Mouse (Mus musculus) thymus, adult 2 months (tissue): ENCODE data around the gene Gm47959. TPM values are rescaled to one million over a fixed set of nuclear protein-coding genes. Genes with fewer than 3 reads are reported as not detected.

Experiments
- DNase-seq: peaks from one replicate; pipeline ENCODE4 v3.0.0; 2021
- H3K27ac ChIP-seq: fragments of 200-500 bp; 2 replicates; pipeline ENCODE4 v1.5.1; 2012; ENCODE audit warnings: low read length, control low read depth; ENCODE audit not compliant: control insufficient read depth, insufficient read depth
- H3K27me3 ChIP-seq: fragments of 200-500 bp; 2 replicates; pipeline ENCODE4 v1.6.1; 2012; ENCODE audit warnings: mild to moderate bottlenecking, low read length, moderate library complexity, mixed read lengths; ENCODE audit not compliant: control insufficient read depth, insufficient read depth
- H3K36me3 ChIP-seq: fragments of 200-500 bp; 2 replicates; pipeline ENCODE4 v1.6.1; 2012; ENCODE audit warnings: mild to moderate bottlenecking, low read length, moderate library complexity; ENCODE audit not compliant: control insufficient read depth, insufficient read depth
- H3K4me1 ChIP-seq: fragments of 200-500 bp; replicated peaks from 2 replicates; pipeline ENCODE4 v1.6.1; 2012; ENCODE audit warnings: low read length; ENCODE audit not compliant: control insufficient read depth, insufficient read depth
- H3K4me3 ChIP-seq: fragments of 200-500 bp; 2 replicates; pipeline ENCODE4 v1.5.1; 2012; ENCODE audit warnings: mild to moderate bottlenecking, low read length, control low read depth, moderate library complexity; ENCODE audit not compliant: control insufficient read depth, insufficient read depth
- CTCF ChIP-seq: fragments of 200-500 bp; IDR thresholded peaks from 2 replicates; pipeline ENCODE4 v1.5.1; 2012; ENCODE audit warnings: mild to moderate bottlenecking, control low read depth, low read length, moderate library complexity, borderline replicate concordance; ENCODE audit not compliant: control insufficient read depth, poor library complexity, insufficient read depth; ENCODE audit errors: extremely low read depth
- POLR2A ChIP-seq: fragments of 200-500 bp; IDR thresholded peaks from 2 replicates; pipeline ENCODE4 v1.6.1; 2012; ENCODE audit warnings: mild to moderate bottlenecking, low read length, control low read depth, moderate library complexity; ENCODE audit not compliant: control insufficient read depth, poor library complexity, insufficient read depth; ENCODE audit errors: extremely low read depth
- WGBS: fragments of 180-500 bp; shearing (Covaris S2); methylation state at CpG from one replicate; pipeline ENCODE4 v1.1.7; 2018; 5-methylcytosine and 5-hydroxymethylcytosine counted together
- polyA plus RNA-seq: library from polyadenylated mRNA; depleted of rRNA; stranded (reverse); fragments of >200 nt; gene quantifications from 2 replicates; pipeline ENCODE4 v1.2.3, GENCODE M21; 2012

Gm47959 gene
- polyA plus RNA-seq, 1 experiment, result not detected

GRCm38 (mm10) chr1:82991596-82991995 is 8.8 kb upstream of the Gm47959 start:
- H3K27ac ChIP-seq, result no peak overlapping the region
- TF ChIP-seq CTCF (no peak), POLR2A (no peak)
- 89% methylated on average over 3 of the region's 3 CpGs for WGBS
- H3K36me3 ChIP-seq, result no peaks in the 10 kb centered on the region
- H3K27me3 ChIP-seq, result no peaks in the 10 kb centered on the region
- no peak for DNase-seq
- H3K4me1 ChIP-seq, result no peaks in the 10 kb centered on the region
- no peak overlapping the region for H3K4me3 ChIP-seq

DNA sequence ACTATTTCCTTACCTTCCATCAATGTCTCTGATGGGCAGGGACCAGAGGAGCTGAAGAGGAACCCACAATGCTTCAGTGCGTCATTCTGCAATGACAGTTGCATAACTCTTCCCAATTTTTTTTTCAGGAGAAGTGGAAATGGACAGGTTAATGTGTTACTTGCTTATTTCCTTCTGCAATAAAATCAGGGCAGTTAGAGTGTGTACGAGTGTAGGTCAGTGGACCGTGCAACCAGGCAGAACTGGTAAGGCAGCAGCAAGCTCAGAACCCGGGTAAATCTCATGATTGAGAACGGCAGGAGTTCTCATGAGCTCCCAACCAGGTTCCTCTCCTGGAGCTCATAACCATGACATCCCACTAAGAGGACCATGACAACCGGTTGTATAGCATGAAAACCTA is 8.3 kb upstream of the Gm47959 start:
- no peaks in the 10 kb centered on the region for H3K27me3 ChIP-seq
- TF ChIP-seq CTCF (no peak), POLR2A (no peak)
- no peak overlapping the region for H3K27ac ChIP-seq
- no peak overlapping the region for H3K4me3 ChIP-seq
- no peak for DNase-seq
- WGBS, result 92% methylated on average over 6 of the region's 6 CpGs
- no peaks in the 10 kb centered on the region for H3K36me3 ChIP-seq
- no peaks in the 10 kb centered on the region for H3K4me1 ChIP-seq

DNA sequence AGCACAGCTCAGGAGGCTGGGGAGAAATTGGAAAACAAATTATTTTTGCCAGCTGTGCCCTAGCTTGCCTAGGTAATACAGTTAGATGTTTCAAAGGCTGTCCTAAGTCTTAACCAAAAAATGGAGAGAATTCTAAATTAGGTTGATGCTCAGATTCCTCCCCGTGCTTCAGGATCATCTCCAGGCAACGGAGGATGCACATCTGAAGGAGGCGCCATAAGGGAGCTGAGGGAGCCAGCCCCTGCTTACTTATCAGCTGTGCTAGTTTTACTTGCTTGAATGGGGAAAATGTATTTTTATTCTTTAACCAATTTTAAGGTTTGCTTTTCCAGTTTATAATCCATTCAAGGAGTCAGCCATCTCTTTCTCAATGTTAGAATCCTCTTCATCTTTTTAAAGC is 6.4 kb upstream of the Gm47959 start:
- H3K27me3 ChIP-seq, result no peaks in the 10 kb centered on the region
- no peak overlapping the region for H3K4me3 ChIP-seq
- no peak for TF ChIP-seq CTCF
- TF ChIP-seq POLR2A, result no peak
- no peak for DNase-seq
- 93% methylated on average over 3 of the region's 3 CpGs for WGBS
- no peaks in the 10 kb centered on the region for H3K4me1 ChIP-seq
- H3K36me3 ChIP-seq, result no peaks in the 10 kb centered on the region
- no peak overlapping the region for H3K27ac ChIP-seq

- Histone ChIP-seq H3K27me3 (no peaks in the 10 kb centered on the region), H3K4me3 (no peak overlapping the region), H3K27ac (no peak overlapping the region), H3K36me3 (no peaks in the 10 kb centered on the region), H3K4me1 (no peaks in the 10 kb centered on the region)
- no peak for TF ChIP-seq POLR2A
- TF ChIP-seq CTCF, result no peak
- no peak for DNase-seq
- WGBS, result 82% methylated on average over 8 of the region's 8 CpGs
These were observed 6.2 kb downstream of the Gm47959 start for GRCm38 (mm10) chr1:83006218-83007179.

DNA sequence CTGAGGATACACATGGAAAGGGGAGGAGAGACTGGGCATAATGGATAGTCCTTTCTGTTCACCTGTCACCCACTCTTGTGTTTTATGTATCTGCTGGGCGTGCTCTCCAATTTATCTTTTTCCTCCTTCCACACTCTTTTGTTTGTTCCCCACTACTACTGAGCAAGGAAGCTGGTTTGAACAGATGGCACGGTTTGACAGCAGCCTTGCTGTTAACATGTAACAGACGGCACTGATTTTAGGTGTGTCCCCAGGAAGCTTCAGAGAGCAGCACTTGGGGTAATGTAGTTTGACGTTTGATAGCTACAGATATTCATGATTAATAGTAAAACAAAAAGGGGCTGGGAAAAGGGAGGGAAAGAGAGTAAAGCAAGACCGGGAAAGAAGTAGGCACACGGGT is 7.1 kb downstream of the Gm47959 start:
- H3K4me3 ChIP-seq, result no peak overlapping the region
- H3K4me1 ChIP-seq, result no peaks in the 10 kb centered on the region
- H3K36me3 ChIP-seq, result no peaks in the 10 kb centered on the region
- 78% methylated on average over 6 of the region's 6 CpGs for WGBS
- H3K27ac ChIP-seq, result no peak overlapping the region
- TF ChIP-seq CTCF, result no peak
- no peak for TF ChIP-seq POLR2A
- no peaks in the 10 kb centered on the region for H3K27me3 ChIP-seq
- no peak for DNase-seq

GRCm38 (mm10) chr1:83014477-83014876 is 14.1 kb downstream of the Gm47959 start:
- DNase-seq, result no peak
- H3K27ac ChIP-seq, result no peak overlapping the region
- 95% methylated on average over 3 of the region's 3 CpGs for WGBS
- no peaks in the 10 kb centered on the region for H3K36me3 ChIP-seq
- no peak for TF ChIP-seq POLR2A
- H3K4me1 ChIP-seq, result no peaks in the 10 kb centered on the region
- no peak overlapping the region for H3K4me3 ChIP-seq
- H3K27me3 ChIP-seq, result no peaks in the 10 kb centered on the region
